Mouse (Mus musculus) gastrocnemius, postnatal 36 days (tissue): Measurements from ENCODE around the gene Ccar1. TPM values are rescaled to one million over a fixed set of nuclear protein-coding genes. Genes with fewer than 3 reads are reported as not detected.
"Not testable (repeated sequence)": the region's sequence is repeated elsewhere in the genome, so short reads cannot be mapped to it uniquely, and the experiment has no call there.

Experiments used
- DNase-seq, 2 experiments: peaks; one replicate each; pipeline ENCODE4 v3.0.0; 2022
- intact Hi-C: fragments of 180-260 bp; cut with DNase I; formaldehyde crosslinking; loops from one replicate; pipeline ENCODE4 v1.15.1; 2025
- long read RNA-seq, 2 experiments: library from polyadenylated mRNA; stranded (forward); transcript quantifications; one replicate each; pipeline ENCODE4 v2.0.0; 2021
- total RNA-seq, 2 experiments: library from RNA; stranded (reverse); gene quantifications; 2 replicates each; pipeline ENCODE4 v1.2.3; 2021

The Ccar1 gene
- total RNA-seq = 10 to 100 TPM; 26.3 to 27.6 TPM
- long read RNA-seq, experiment 1, partial matches to known transcripts = 51 of 55 reads
- long read RNA-seq, experiment 1, other reads (novel, unspliced or antisense) = 3 of 55 reads
- long read RNA-seq, experiment 2, full-length matches to known transcripts = 4 of 63 reads
- long read RNA-seq, experiment 2, partial matches to known transcripts = 56 of 63 reads
- long read RNA-seq, experiment 2, other reads (novel, unspliced or antisense) = 3 of 63 reads

DNA sequence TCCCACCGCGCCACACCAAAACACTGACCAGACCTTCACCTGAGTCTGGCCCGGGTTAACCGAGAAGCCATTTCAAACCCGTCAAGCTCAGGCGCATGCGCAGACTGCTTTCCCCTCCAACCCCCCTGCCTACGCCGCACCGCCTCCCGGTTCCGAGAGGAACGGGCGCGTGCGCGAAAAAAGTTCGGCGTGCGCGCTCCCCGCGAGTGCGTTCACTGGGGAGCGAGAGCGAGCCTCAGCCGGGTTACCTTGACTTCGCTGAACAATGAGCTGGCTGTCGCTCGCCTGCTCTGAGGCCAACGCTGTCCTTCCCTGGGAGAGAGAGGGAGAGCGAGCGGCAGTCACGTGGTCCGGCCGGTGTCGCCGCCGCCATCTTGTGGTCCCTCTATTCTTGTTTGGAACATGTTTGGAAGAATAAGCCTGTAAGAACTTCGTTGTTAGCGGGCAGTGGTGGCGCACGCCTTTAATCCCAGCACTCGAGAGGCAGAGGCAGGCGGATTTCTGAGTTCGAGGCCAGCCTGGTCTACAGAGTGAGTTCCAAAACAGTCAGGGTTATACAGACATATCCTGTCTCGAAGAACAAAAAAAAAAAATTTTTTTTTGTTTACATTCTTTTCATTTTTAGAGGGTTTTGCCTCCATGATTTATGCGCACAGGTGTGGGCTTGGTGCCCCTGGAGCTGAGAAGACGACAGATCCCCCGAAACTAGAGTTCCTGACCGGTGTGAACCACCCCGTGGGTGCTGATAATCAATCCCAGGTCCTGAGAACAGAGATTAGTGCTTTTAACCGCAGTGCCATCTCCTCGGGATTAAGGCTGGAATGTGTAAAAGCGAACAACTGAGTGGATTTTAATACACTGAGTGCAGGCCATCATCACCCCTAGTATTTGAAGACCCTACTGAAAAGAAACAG, at the start of gene Ccar1:
Gene Ccar1, minus strand, starts transcription at position 110 of the 914 bp plus-strand sequence.
- peak; percentile 98 for DNase-seq
- intact Hi-C loops = loop anchor here (1.0 kb wide), 1 partner anchor 128 kb away; the partner anchor contains the start of gene Slc25a16

DNA sequence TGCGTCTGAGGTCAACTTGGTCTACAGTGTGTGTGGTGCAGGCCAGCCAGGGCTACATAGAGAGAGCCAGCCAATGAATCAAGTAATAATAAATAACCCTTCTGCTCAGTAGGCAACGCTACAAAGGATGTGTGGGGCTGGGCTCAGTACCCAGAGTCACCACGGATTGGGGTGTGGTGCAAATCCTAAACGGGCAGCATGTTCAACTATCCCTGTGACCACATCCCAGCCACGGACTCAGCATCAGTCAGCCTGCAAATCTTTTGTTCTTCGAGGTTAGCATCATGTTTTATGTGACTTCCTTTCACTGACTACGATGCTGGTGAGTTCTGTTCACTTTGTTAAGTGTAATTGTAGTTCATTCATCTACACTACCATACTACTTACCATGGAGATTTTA, 48.6 kb upstream of the Ccar1 start:
- intact Hi-C loops = loop anchor here (5.0 kb wide), 1 partner anchor 43 kb away; no protein-coding TSS in a partner anchor
- no peak for DNase-seq

DNA sequence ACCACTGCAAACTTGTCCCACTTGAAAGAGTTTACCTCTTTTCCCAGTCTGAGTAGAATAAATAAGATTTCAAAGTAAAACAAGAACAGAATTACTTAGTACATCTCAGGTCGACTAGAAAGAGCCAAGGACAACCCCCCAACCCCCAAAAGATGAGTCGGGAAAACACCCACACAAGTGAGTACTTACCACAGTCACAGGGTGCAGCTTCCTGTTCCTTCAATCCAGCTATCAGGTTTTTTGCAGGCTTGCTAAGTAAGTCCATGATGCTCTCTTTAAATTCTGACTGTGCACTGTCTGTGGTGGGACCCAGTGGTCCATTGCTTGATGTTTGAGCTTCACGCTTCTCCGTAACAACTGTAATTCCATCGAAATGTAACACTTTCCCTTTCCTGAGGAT, 45.9 kb upstream of the Ccar1 start:
- no peak for DNase-seq
- intact Hi-C loops = no loop called here

DNA sequence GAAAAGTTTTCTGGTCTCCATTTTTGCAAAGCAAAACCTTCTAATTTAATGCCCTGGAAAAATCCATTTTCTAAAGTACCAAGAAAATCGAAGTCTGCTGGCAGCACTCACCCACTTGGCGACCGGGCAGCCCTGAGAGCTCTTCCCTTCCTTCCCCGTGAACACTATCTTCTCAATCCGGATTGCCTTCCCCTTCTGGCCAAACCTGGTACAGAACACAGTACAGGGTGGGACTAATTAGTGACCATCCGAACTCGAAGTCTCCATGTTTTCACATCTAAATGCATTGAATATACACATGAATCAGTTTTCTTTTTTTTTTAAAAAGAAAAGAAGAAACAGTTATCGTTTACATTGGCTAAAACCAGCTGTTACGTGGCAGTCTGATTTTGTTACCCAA, 40.7 kb upstream of the Ccar1 start:
- intact Hi-C loops = no loop called here
- no peak for DNase-seq

DNA sequence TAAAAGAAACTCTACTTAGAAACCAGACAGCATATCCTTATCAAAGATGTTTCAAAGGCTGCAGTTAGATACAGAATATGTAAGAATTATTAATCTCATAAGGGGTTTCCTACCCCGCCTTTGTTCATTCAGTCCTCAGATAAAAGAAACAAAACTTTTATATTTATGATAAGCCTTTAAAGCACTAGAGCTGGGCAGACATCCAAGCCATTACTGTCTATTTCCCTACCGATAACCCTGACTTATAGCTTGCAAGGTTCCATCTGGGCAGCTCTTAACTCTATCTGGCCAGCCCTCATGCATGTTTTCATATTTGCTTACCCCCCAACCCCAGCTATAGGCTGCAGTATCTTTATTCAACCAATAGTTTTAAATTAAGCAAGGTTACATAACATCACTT, 39.5 kb upstream of the Ccar1 start:
- intact Hi-C loops = no loop called here
- DNase-seq = no peak

DNA sequence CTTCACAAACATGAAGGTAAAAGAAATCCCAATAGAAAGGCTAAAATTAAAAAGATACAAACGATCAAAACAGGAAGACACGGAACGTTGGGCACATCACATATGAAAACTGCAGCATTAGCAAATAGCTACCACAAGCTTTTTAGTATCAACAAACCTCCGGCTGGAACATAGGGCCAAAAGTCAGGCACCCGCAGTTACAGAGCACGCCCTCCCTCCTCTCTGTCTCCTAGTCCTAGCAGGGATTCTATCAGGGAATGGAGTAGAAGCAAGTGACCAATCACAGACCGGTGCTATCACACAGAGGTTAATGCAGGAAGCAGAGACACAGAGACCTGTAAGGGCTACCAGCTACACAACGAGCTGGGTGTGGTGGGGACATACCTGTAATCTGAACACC, 32.4 kb upstream of the Ccar1 start:
- intact Hi-C loops = no loop called here
- no peak for DNase-seq

DNA sequence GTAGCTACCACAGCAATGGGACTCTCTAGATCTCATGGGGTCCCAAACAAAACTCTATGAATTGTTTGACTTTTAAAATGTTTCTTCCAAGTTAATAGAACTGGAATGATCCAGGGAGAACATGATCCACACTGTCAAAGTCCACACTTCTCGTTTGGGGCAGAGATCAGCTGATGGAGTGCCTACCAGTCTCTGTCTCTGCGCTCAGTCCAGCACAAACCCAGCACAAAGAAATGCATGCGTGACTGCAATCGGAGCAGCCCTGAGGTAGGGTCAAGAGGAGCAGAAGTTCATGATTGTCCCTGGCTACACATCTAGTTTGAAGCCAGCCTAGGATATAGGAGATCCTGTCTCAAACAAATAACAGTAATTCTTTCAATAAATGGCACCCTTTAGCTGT, 31.3 kb upstream of the Ccar1 start:
- intact Hi-C loops = no loop called here
- no peak for DNase-seq

DNA sequence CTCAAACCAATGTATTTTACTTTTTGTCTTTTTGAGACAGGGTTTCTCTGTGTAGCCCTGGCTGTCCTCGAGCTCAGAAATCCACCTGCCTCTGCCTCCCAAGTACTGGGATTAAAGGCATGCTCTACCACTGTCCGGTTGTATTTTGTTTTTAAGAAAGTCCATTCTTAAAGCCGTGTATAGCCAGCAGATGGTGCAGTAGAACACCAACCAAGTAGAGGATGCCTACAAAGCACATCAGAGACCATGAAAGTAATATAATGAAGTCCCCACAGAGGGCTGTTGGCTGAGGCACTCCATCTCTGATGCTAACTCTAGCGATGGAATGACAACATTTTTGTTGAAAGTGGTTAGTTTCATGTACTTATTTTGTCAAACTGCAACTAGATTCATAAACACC, 17.9 kb upstream of the Ccar1 start:
- no peak for DNase-seq
- intact Hi-C loops = no loop called here

DNA sequence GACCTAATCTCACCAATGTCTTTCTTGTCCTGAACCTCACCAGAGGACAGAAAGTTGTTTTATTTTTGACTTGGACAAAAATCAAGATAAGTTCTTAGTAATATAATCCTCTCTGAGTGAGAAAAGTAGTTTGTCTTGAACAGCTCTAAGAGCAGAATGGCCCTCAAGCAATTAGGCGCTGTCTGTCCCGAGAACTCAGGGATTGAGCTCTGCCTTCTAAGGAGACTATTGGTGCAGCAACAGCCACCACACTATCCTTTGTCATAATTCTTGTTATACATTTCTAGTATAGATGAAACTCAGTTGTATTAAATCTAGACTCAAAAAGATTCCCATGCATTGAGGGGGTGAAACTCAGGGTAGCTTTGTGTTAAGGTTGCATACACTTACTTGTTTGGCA, 16.7 kb upstream of the Ccar1 start:
- DNase-seq = no peak
- intact Hi-C loops = no loop called here

DNA sequence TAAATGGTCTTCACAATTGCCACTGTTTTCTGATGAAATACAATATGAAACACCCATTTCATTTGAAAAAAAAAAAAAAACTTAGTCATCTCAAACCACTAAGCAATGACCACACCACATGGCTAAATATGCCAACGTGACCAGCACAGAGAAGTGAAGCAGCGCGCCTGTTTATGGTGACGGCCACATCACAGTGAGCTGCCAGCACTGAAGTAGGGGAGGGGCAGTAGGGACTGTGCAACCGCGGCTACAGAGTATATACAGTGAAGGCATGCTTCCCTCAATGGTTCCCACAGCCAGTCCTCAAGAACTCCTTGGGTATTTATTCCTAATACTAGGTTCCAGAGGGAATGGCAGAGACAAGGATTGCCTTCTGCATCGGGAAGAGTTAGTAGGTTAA, 16.2 kb upstream of the Ccar1 start:
- intact Hi-C loops = no loop called here
- DNase-seq = no peak

DNA sequence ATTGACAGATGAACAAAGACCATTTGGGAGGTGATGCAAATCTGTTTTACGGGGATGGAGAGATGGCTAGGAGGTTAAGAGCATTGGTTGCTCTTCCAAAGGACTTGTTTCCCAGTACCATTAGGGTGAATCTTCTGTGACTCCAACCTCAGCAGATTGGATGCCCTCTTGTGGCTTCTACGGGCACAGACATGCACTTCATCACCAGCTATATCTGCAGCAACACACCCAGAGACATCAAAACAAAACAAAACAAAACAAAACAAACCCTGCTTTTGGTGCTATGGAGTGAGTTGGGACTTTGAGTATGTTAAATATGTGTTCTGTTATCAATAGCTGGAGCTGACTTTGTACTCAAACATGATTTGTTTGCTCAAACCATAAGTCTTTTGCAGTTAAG, 12.0 kb upstream of the Ccar1 start:
- intact Hi-C loops = no loop called here

DNA sequence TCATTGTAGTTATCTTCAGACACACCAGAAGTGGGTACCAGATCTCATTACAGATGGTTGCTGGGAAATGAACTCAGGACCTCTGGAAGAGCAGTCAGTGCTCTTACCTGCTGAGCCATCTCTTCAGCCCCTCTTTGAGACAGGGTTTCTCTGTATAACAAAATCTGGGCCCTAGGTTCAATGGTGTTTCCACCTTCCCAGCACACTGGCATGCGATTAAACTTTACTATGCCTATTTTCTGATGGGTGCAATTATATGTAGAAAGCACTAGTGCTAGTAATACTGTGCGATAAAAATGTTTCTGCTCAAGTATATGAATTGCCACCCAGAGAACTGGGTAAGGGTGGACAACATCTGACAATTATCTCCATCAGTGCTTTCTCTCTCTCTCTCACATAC, 11.2 kb upstream of the Ccar1 start:
- DNase-seq = no peak
- intact Hi-C loops = no loop called here

More for the DNA sequence above, 12.0 kb upstream of the Ccar1 start:
- no peak for DNase-seq

DNA sequence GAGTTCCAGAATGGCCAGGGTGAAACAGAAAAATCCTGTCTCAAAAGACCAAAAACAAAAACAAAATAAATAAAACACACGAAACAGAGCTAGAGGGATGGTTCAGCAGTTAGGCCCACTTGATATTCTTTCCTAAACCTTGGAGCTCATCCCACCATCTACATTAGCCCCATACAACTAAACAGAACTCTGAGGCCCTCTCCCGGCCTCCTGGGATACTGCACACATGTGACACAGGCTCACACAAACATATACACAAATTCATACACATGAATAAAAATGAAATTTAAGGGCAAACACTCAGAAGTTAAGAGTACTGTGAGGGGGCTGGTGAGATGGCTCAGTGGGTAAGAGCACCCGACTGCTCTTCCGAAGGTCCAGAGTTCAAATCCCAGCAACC, 2.1 kb upstream of the Ccar1 start:
- DNase-seq = no peak
- intact Hi-C loops = no loop called here

DNA sequence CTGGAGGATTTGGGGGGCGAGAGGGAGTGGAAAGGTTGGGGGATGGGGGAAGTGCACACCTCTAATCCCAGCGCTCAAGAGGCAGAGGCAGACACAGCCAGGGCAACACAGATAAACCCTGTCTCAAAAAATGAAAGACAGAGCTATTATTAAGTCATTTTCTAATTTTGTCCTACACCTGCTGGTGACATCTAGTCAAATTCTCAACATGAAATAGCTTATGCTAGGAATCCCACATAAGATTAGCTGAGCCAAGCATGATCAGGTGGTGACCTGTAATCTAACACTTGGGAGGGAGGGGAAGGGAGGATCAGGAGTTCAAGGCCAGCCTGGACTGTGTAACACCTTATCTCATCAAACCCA, 986 bp upstream of the Ccar1 start:
- intact Hi-C loops = no loop called here
- no peak for DNase-seq

DNA sequence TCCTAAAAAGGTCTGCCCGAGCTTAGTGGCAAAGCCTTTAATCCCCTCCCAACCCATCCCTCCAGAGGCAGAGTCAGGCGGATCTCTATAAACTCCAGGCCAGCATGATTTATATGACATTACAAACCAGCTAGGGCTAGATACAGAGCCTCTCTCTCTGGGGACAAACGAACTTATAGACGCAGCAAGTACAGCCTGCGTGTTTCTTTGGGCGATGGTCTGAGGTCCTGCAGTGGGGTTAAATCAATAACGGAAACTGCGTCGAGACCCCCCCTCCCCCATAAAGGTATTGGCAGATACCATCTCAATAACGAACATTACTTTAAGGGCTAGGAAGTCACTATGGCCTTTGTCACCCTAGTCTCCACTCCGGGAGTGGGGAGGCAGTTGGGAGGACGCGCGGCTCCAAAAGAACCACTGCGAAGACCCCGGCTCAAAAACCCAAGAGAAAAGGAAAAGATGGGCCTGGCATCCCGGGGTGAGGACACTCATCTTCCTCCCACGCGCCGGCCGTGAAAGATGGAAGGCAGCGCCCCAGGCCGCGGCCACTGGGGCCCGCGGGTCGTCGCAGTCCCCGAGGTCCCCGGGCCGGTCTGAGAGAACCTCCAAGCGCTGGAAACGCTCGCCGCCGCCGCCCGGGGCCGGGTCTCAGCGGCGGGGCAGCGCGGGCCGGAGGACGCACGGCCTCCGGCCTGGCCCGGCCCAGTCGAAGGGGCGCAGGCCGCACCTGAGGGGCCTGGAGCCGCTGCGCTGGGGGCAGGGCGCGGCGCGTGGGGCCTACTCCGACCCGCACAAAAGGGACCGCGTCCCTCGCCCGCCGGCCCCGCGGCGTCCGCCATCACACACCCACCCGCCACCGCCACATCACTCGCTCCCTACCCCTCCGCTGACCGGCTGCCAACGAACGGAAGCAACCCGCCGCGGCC, 572 bp downstream of the Ccar1 start:
- no peak for DNase-seq
- intact Hi-C loops = loop anchor here (1.0 kb wide), 1 partner anchor 129 kb away; the partner anchor contains the start of gene Slc25a16

DNA sequence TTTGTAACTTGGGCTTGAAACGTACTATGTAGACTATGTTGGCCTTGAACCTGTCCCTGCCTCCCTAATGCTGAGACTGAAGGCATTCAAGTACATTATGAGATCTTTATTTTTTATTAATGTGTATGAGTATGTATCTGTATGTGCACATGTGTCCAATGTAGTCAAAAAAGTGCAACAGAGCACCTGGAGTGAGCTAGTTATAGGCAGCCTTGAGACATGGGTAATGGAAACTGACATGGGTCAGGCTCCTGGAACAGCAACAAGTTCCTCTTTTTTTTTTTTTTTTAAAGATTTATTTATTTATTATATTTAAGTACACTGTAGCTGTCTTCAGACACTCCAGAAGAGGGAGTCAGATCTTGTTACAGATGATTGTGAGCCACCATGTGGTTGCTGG, 10.3 kb downstream of the Ccar1 start:
- DNase-seq, intact Hi-C loops: not testable (repeated sequence)

DNA sequence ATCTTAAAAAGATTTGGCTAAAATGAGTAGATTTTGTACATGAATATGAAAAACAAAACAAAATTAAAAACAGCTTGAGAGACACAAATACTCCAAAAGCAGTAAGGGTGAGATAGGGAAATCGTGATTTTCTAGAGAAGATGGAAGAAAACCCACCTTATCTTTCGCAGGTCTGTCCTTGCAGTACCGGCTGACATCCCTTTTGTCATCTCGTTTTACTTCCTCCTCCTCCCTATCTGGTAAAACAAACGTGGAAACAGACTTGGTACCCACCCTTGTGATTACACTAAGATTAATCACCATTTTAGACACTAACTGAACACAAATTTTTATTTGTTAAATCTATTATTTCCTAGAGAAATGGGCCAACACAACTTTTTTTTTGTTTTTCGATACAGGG, 41.3 kb downstream of the Ccar1 start:
- intact Hi-C loops = loop anchor here (5.0 to 10.0 kb wide), 3 partner anchors 37 to 306 kb away; partner anchors contain the start of genes 4930507D05Rik and Supv3l1
- DNase-seq = no peak

DNA sequence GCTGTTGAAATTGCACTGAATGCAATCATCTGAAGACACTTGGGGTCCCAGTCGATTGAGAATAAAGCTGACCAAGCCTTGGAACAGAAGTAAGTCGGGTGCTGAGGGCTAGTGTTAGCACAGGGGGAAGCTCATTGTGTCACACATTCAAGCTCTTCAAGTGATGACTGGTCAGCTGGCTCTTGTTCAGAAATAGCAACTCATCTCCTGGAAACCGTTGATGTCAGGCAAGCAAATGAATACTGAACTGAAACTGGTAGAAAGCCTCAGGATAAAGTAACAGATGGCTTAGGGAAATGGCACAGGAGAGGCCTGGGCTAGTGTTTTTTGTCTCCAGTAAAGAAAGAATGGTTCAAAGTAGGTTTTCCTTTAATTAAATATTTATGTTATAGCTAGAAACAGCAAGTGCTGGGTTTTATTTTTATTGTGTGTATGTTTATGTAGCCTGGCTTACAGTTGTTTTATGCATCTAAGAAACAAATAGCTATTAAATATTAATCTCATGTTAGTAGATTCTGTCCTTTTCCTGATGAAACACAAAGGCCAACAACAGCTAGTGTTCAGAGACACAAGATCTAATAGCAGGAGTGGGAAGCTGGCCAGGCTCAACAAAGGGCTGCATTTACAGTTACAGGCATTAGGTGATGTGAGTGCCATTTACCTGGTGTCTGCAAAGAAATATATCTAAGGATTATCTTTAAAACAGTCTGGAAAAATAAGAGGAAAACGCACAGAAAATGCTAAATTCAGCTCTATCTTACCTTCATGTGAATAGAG, 51.9 kb downstream of the Ccar1 start:
- intact Hi-C loops = no loop called here
- no peak for DNase-seq

DNA sequence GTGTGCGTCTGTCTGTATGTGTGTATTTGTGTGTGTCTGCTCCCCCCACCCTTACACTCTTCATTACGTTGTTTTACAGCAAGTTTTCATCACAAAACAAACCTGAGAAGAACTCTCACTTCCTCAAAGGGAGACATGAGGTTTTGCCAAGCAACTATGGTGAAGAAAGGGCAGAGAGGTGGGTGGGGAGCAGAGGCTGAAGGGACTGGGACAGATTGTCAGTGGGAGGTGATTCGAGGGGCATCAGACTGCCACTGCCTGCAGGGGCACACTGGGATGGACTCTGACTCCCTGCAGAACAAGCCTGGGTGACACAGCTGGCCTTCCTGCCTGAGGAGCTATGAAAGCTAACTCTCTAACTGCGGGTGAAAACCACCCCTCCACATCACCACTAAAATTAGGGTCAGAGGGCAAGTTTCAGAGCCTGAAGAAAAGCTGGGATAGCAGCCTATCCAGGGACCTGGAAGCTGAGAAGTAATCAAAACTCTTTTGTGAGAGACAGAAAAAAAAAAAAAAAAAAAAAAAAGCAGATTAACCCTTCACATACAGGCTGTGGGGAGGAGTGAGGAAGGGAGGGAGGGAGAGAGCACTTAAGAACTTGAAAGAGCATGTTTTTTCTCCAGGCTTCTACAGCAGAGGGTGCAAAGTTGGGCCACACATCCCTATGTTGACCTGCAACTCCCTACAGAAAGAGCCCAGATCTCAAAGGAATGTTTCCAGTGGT, 55.0 kb downstream of the Ccar1 start:
- intact Hi-C loops = no loop called here
- DNase-seq = no peak
